Mouse (Mus musculus) cortical plate, adult 2 months (tissue): ENCODE data around the gene Nrap. TPM values are rescaled to one million over a fixed set of nuclear protein-coding genes. Genes with fewer than 3 reads are reported as not detected.

ENCODE experiments used
- H3K27ac ChIP-seq: fragments of 200-500 bp; 2 replicates; pipeline ENCODE4 v1.5.1; 2012; ENCODE audit warnings: low read length, control low read depth, inconsistent platforms; ENCODE audit not compliant: insufficient read depth
- H3K4me1 ChIP-seq: fragments of 200-500 bp; 2 replicates; pipeline ENCODE4 v1.6.1; 2011; ENCODE audit warnings: low read length; ENCODE audit not compliant: control insufficient read depth, insufficient read depth
- H3K4me3 ChIP-seq: fragments of 200-500 bp; 2 replicates; pipeline ENCODE4 v1.5.1; 2011; ENCODE audit warnings: mild to moderate bottlenecking, low read length, control low read depth; ENCODE audit not compliant: insufficient read depth
- CTCF ChIP-seq: fragments of 200-500 bp; IDR thresholded peaks from 2 replicates; pipeline ENCODE4 v1.5.1; 2011; ENCODE audit warnings: mild to moderate bottlenecking, control low read depth, low read length; ENCODE audit not compliant: insufficient read depth; ENCODE audit errors: extremely low read depth
- POLR2A ChIP-seq: fragments of 200-500 bp; IDR thresholded peaks from 2 replicates; pipeline ENCODE4 v1.6.1; 2011; ENCODE audit warnings: mild to moderate bottlenecking, low read length, control low read depth; ENCODE audit not compliant: insufficient read depth; ENCODE audit errors: extremely low read depth
- polyA plus RNA-seq: library from polyadenylated mRNA; depleted of rRNA; stranded (reverse); fragments of >200 nt; gene quantifications from 2 replicates; pipeline ENCODE4 v1.2.3, GENCODE M21; 2012

Nrap gene
- polyA plus RNA-seq, 1 experiment = 0.40 TPM

- TF ChIP-seq CTCF (no peak), POLR2A (no peak)
- no peak overlapping the region for H3K27ac ChIP-seq
- H3K4me3 ChIP-seq = no peak overlapping the region
- no peaks in the 10 kb centered on the region for H3K4me1 ChIP-seq
These were observed 97.5 kb downstream of the Nrap start for GRCm38 (mm10) chr19:56292335-56292734.

GRCm38 (mm10) chr19:56291898-56292297, 97.9 kb downstream of the Nrap start:
- H3K27ac ChIP-seq = no peak overlapping the region
- TF ChIP-seq POLR2A (no peak), CTCF (no peak)
- H3K4me1 ChIP-seq = no peaks in the 10 kb centered on the region
- no peak overlapping the region for H3K4me3 ChIP-seq

- Histone ChIP-seq H3K4me1 (no peaks in the 10 kb centered on the region), H3K27ac (no peak overlapping the region), H3K4me3 (no peak overlapping the region)
- no peak for TF ChIP-seq CTCF
- TF ChIP-seq POLR2A = no peak
These were observed 100.2 kb downstream of the Nrap start for GRCm38 (mm10) chr19:56289642-56290041.

- Histone ChIP-seq H3K27ac (no peak overlapping the region), H3K4me1 (no peaks in the 10 kb centered on the region)
- TF ChIP-seq CTCF (no peak), POLR2A (no peak)
These were observed 101.4 kb downstream of the Nrap start for GRCm38 (mm10) chr19:56288436-56288835.

GRCm38 (mm10) chr19:56287580-56288367, 102.1 kb downstream of the Nrap start:
- TF ChIP-seq CTCF = no peak
- TF ChIP-seq POLR2A = no peak
- Histone ChIP-seq H3K27ac (no peak overlapping the region), H3K4me3 (no peak overlapping the region), H3K4me1 (no peaks in the 10 kb centered on the region)

More at GRCm38 (mm10) chr19:56288436-56288835, 101.4 kb downstream of the Nrap start:
- no peak overlapping the region for H3K4me3 ChIP-seq

- no peak for TF ChIP-seq POLR2A
- no peak for TF ChIP-seq CTCF
- no peak within 1 kb of the TSS for H3K27ac ChIP-seq
These were observed 103.0 kb downstream of the Nrap start, which contains the start of gene Habp2 for GRCm38 (mm10) chr19:56286866-56287265. Gene Habp2, plus strand, starts transcription at chr19:56287137.

GRCm38 (mm10) chr19:56285222-56285621, 104.6 kb downstream of the Nrap start:
- Histone ChIP-seq H3K4me3 (no peak overlapping the region), H3K27ac (no peak overlapping the region), H3K4me1 (no peaks in the 10 kb centered on the region)
- TF ChIP-seq CTCF = no peak
- no peak for TF ChIP-seq POLR2A

More at GRCm38 (mm10) chr19:56286866-56287265, 103.0 kb downstream of the Nrap start, which contains the start of gene Habp2:
- H3K4me1 ChIP-seq = no peaks in the 10 kb centered on the region
- no peak within 1 kb of the TSS for H3K4me3 ChIP-seq

- Histone ChIP-seq H3K27ac (no peak overlapping the region), H3K4me3 (no peak overlapping the region), H3K4me1 (no peaks in the 10 kb centered on the region)
- TF ChIP-seq POLR2A (no peak), CTCF (no peak)
These were observed 111.5 kb downstream of the Nrap start for GRCm38 (mm10) chr19:56278366-56278765.

- H3K27ac ChIP-seq = no peak overlapping the region
- H3K4me3 ChIP-seq = no peak overlapping the region
- H3K4me1 ChIP-seq = no peaks in the 10 kb centered on the region
- TF ChIP-seq POLR2A (no peak), CTCF (no peak)
These were observed 111.9 kb downstream of the Nrap start for GRCm38 (mm10) chr19:56277951-56278350.
